Mouse (Mus musculus): ENCODE data around the gene Gm6657.

GRCm38 (mm10) chr12:78193942-78194341, at the start of gene Gm6657:
- TF ChIP-seq POLR2A (IDR thresholded peaks at IDR 0.05; ENCODE audit: borderline replicate concordance, control insufficient read depth, low read depth, low read length) (no peak), CTCF (IDR thresholded peaks at IDR 0.05; ENCODE audit: control insufficient read depth, insufficient read depth, low read length) (no peak)

Measured in bone marrow, adult 2 months (tissue).